Mouse (Mus musculus) activated CD4-positive, CD25-positive, alpha-beta regulatory T cell, adult 9 weeks (primary cell): ENCODE measurements around the gene Cfl1. TPM values are rescaled to one million over a fixed set of nuclear protein-coding genes. Genes with fewer than 3 reads are reported as not detected.

Source experiments
- polyA plus RNA-seq: library from polyadenylated mRNA; unstranded; fragments of 100-300 nt; shearing (Covaris generic); gene quantifications from one replicate; pipeline ENCODE4 v1.2.1, GENCODE M21; 2017

Cfl1 gene
- polyA plus RNA-seq: 4,076 TPM

GRCm38 (mm10) chr19:5490313-5490897, at the start of gene Cfl1:
Gene Cfl1, plus strand, starts transcription at chr19:5490455.

GRCm38 (mm10) chr19:5447515-5448353, 42.5 kb upstream of the Cfl1 start, which contains the start of gene Fosl1:
Gene Fosl1, plus strand, starts transcription at chr19:5447547.

GRCm38 (mm10) chr19:5457746-5458442, 32.4 kb upstream of the Cfl1 start, which contains the start of gene Ccdc85b:
Gene Ccdc85b, minus strand, starts transcription at chr19:5457894.

GRCm38 (mm10) chr19:5460465-5460911, 29.8 kb upstream of the Cfl1 start, which contains the start of gene Fibp:
Gene Fibp, plus strand, starts transcription at chr19:5460615.

GRCm38 (mm10) chr19:5468374-5468773, 21.9 kb upstream of the Cfl1 start, which contains the start of gene Ctsw:
Gene Ctsw, minus strand, starts transcription at chr19:5468507.

GRCm38 (mm10) chr19:5473720-5474119, 16.5 kb upstream of the Cfl1 start, which contains the start of gene Efemp2:
Gene Efemp2, plus strand, starts transcription at chr19:5473954.

GRCm38 (mm10) chr19:5487768-5488550, 2.3 kb upstream of the Cfl1 start, which contains the start of gene Mus81:
Gene Mus81, minus strand, starts transcription at chr19:5488402.

GRCm38 (mm10) chr19:5503687-5504086, 13.4 kb downstream of the Cfl1 start, which contains the start of gene 1700020D05Rik:
Gene 1700020D05Rik, minus strand, starts transcription at chr19:5503787.

GRCm38 (mm10) chr19:5510031-5511026, 20.1 kb downstream of the Cfl1 start, which contains the start of gene Snx32:
Gene Snx32, minus strand, starts transcription at chr19:5510538.

Other genes with a start within 250 kb of the Cfl1 start
- gene Pacs1, start 217.3 kb upstream of the Cfl1 start, polyA plus RNA-seq: 16.5 TPM
- gene Sf3b2, start 195.0 kb upstream of the Cfl1 start, polyA plus RNA-seq: 415 TPM
- gene Gal3st3, start 192.1 kb upstream of the Cfl1 start, polyA plus RNA-seq: not detected
- not detected for gene Catsper1, start 154.7 kb upstream of the Cfl1 start, polyA plus RNA-seq
- 2.0 TPM for gene Cst6, start 140.9 kb upstream of the Cfl1 start, polyA plus RNA-seq
- gene Eif1ad, start 123.7 kb upstream of the Cfl1 start, polyA plus RNA-seq: 58.1 TPM
- 305 TPM for gene Banf1, start 123.3 kb upstream of the Cfl1 start, polyA plus RNA-seq
- 35.0 TPM for gene Sart1, start 101.8 kb upstream of the Cfl1 start, polyA plus RNA-seq
- 0.60 TPM for gene Tsga10ip, start 87.9 kb upstream of the Cfl1 start, polyA plus RNA-seq
- gene Drap1, start 65.5 kb upstream of the Cfl1 start, polyA plus RNA-seq: 75.7 TPM
- 19.2 TPM for gene AI837181, start 65.3 kb upstream of the Cfl1 start, polyA plus RNA-seq
- gene Fosl1, start 42.9 kb upstream of the Cfl1 start, polyA plus RNA-seq: not detected
- 5.3 TPM for gene Ccdc85b, start 32.6 kb upstream of the Cfl1 start, polyA plus RNA-seq
- 148 TPM for gene Fibp, start 29.8 kb upstream of the Cfl1 start, polyA plus RNA-seq
- gene Ctsw, start 21.9 kb upstream of the Cfl1 start, polyA plus RNA-seq: 81.4 TPM
- gene Efemp2, start 16.5 kb upstream of the Cfl1 start, polyA plus RNA-seq: 2.5 TPM
- 81.3 TPM for gene Mus81, start 2.1 kb upstream of the Cfl1 start, polyA plus RNA-seq
- gene 1700020D05Rik, start 13.3 kb downstream of the Cfl1 start, polyA plus RNA-seq: 0.45 TPM
- gene Snx32, start 20.1 kb downstream of the Cfl1 start, polyA plus RNA-seq: 20.1 TPM
- gene Ovol1, start 70.2 kb downstream of the Cfl1 start, polyA plus RNA-seq: not detected
- 21.4 TPM for gene Ap5b1, start 77.6 kb downstream of the Cfl1 start, polyA plus RNA-seq
- 145 TPM for gene Rnaseh2c, start 111.4 kb downstream of the Cfl1 start, polyA plus RNA-seq
- 51.5 TPM for gene Kat5, start 119.8 kb downstream of the Cfl1 start, polyA plus RNA-seq
- gene Rela, start 147.0 kb downstream of the Cfl1 start, polyA plus RNA-seq: 151 TPM
- gene Sipa1, start 173.3 kb downstream of the Cfl1 start, polyA plus RNA-seq: 75.3 TPM
- 26.1 TPM for gene Map3k11, start 198.3 kb downstream of the Cfl1 start, polyA plus RNA-seq
- 64.4 TPM for gene Pcnx3, start 198.5 kb downstream of the Cfl1 start, polyA plus RNA-seq
- 3.6 TPM for gene Kcnk7, start 213.9 kb downstream of the Cfl1 start, polyA plus RNA-seq
- 74.6 TPM for gene Ehbp1l1, start 235.9 kb downstream of the Cfl1 start, polyA plus RNA-seq
- 52.3 TPM for gene Fam89b, start 239.2 kb downstream of the Cfl1 start, polyA plus RNA-seq